In the genomic region with DNA sequence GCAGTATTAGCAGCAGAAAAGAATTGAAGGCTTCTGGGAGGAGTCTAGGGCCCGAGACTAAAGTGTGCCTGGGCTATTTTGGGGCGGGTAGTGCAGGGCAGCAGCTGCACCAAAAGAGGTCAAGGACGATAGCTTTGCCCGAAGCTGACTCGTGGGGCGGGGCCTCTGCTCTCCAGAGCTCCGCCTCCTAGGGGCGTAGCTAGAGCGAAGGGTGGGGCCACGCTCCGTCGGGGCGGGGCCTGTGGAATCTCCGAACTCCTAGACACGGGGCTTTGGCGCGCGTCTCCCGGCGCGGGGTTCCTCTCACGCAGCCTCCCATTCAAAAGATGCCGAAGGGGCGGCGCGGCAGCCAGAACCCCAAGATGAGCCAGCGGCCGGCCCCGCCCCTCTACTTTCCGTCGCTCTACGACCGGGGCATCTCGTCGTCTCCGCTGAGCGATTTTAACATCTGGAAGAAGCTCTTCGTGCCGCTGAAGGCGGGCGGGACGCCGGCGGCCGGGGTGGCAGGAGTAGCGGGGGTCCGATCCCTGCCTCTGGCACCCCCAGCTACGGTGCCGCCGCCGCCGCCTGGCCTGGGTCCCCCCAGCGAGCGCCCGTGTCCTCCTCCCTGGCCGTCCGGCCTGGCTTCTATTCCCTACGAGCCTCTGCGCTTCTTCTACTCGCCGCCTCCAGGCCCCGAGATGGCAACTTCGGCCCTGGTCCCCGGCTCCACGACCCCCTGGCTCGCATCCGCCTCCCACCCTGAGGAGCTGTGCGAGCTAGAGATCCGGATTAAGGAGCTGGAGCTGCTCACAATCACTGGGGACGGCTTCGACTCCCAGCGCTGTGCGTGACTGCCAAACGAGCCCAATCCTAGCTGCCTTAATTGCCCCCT, we compare ENCODE assay signal across 8 mouse cellular contexts. TPM values are rescaled to one million over a fixed set of nuclear protein-coding genes. Genes with fewer than 3 reads are reported as not detected.
DNase-seq lines count a peak whose midpoint lies in the region; ATAC-seq lines count a peak whose summit lies in the region.

A gene (plus strand): TSS at position 265 of the 874 bp plus-strand sequence.

- peak; percentile 94 for ATAC-seq in intestine, embryonic 16.5 days

- no peaks in the 10 kb centered on the region for H3K9me3 ChIP-seq in intestine, embryonic 16.5 days (ENCODE audit: control insufficient read depth, low read length)

- DNase-seq in adrenal gland, postnatal 10 days: peak; percentile 98
- peak; percentile 94 for DNase-seq in embryo, embryonic 9.5 days (ENCODE audit: extremely low spot score)
- peak; percentile 82 to 91 for DNase-seq in gastrocnemius, postnatal 4 days (ENCODE audit: low spot score in 2 of 2)
- peak; percentile 85 to 92 for DNase-seq in left cerebral cortex, postnatal 25 days (ENCODE audit: low spot score in 2 of 2)
- peak; percentile 93 for DNase-seq in mesoderm, embryonic 11.5 days (ENCODE audit: low read depth, low spot score)
- peak; percentile 84 for DNase-seq in right cerebral cortex, postnatal 25 days
- DNase-seq in urinary bladder, postnatal 36 days (ENCODE audit: low spot score in 2 of 2): peak; percentile 90 to 91

- peak within 1 kb of the TSS; percentile 70 for H3K4me3 ChIP-seq in intestine, embryonic 16.5 days (ENCODE audit: low read length)

- H3K27me3 ChIP-seq in intestine, embryonic 16.5 days (replicated peaks; ENCODE audit: control insufficient read depth, insufficient read depth, low read length): no peaks in the 10 kb centered on the region

- H3K27ac ChIP-seq in intestine, embryonic 16.5 days (ENCODE audit: low read length): peak within 1 kb of the TSS; percentile 74

- peaks cover 13% of the 10 kb centered on the region for H3K4me1 ChIP-seq in intestine, embryonic 16.5 days (ENCODE audit: control insufficient read depth, insufficient read depth, low read length)

- H3K9ac ChIP-seq in intestine, embryonic 16.5 days (ENCODE audit: low read depth, low read length): peak within 1 kb of the TSS; percentile 79

- intact Hi-C loops in left cerebral cortex, postnatal 25 days (cut with DNase I): loop anchor here (10.0 kb wide), 1 partner anchor 88 kb away; no protein-coding TSS in a partner anchor

- under 1% methylated on average over 74 of the region's 74 CpGs for WGBS in intestine, embryonic 16.5 days

- no peaks in the 10 kb centered on the region for H3K36me3 ChIP-seq in intestine, embryonic 16.5 days (ENCODE audit: control insufficient read depth, insufficient read depth, low read length)

- peak within 1 kb of the TSS; percentile 96 for H3K4me2 ChIP-seq in intestine, embryonic 16.5 days (ENCODE audit: low read depth, low read length)

RNA-seq across cellular contexts. Expression of the gene that starts here (rescaled TPM):
- total RNA-seq in adrenal gland, postnatal 10 days (2021): 1 to 10 TPM; 1.7 to 2.0 TPM
- total RNA-seq in gastrocnemius, postnatal 4 days (2021): 1 to 10 TPM; 1.3 to 2.6 TPM
- polyA plus RNA-seq in intestine, embryonic 16.5 days (2015; fragmentation: Nextera tagmentation; extraction: Ambion mirVana): 0.16 and 0.28 TPM in 2 replicates
- not detected for total RNA-seq in left cerebral cortex, postnatal 25 days (2021)

Comparison
In these comparisons a context has a peak if more than half of its experiments do, and no peak if none do; other contexts are left out.
1. Peak in every context shown above with its lines: DNase-seq, ATAC-seq, H3K4me3 ChIP-seq and H3K27ac ChIP-seq.
2. Peak in ATAC-seq, H3K4me3 ChIP-seq, H3K27ac ChIP-seq, H3K9ac ChIP-seq and H3K4me2 ChIP-seq in intestine, embryonic 16.5 days; RNA of the gene not detected or under 1 TPM.
3. Peak in DNase-seq in left cerebral cortex, postnatal 25 days; RNA of the gene not detected or under 1 TPM.